Mouse (Mus musculus) embryonic facial prominence, embryonic 12.5 days (tissue): ENCODE measurements around the gene Gbx2. TPM values are rescaled to one million over a fixed set of nuclear protein-coding genes. Genes with fewer than 3 reads are reported as not detected.
A peak's percentile ranks its signal among the peaks of the same experiment; 100 is the strongest.

Source experiments
- ATAC-seq: fragments of 200-750 bp; cut with Nextera tagmentation; 2 replicates; pipeline ENCODE4 v1.8.0; 2017; ENCODE audit not compliant: insufficient number of reproducible peaks, insufficient read depth, low FRiP score, low TSS enrichment
- H3K27ac ChIP-seq: fragments of 300-500 bp; sonication (generic); 2 replicates; pipeline ENCODE4 v1.5.1; 2016; ENCODE audit warnings: mild to moderate bottlenecking
- H3K27me3 ChIP-seq: fragments of 300-500 bp; sonication (generic); 2 replicates; pipeline ENCODE4 v1.6.1; 2016; ENCODE audit warnings: mild to moderate bottlenecking, moderate library complexity
- H3K36me3 ChIP-seq: fragments of 300-500 bp; sonication (generic); 2 replicates; pipeline ENCODE4 v1.6.1; 2016; ENCODE audit warnings: mild to moderate bottlenecking
- H3K4me1 ChIP-seq: fragments of 300-500 bp; sonication (generic); 2 replicates; pipeline ENCODE4 v1.6.1; 2016
- H3K4me2 ChIP-seq: fragments of 300-500 bp; sonication (generic); replicated peaks from 2 replicates; pipeline ENCODE4 v1.6.1; 2016; ENCODE audit warnings: mild to moderate bottlenecking, moderate library complexity
- H3K4me3 ChIP-seq: fragments of 300-500 bp; sonication (generic); 2 replicates; pipeline ENCODE4 v1.5.1; 2016; ENCODE audit warnings: mild to moderate bottlenecking
- H3K9ac ChIP-seq: fragments of 300-500 bp; sonication (generic); 2 replicates; pipeline ENCODE4 v1.6.1; 2016; ENCODE audit warnings: mild to moderate bottlenecking, moderate library complexity
- H3K9me3 ChIP-seq: fragments of 300-500 bp; sonication (generic); 2 replicates; pipeline ENCODE4 v1.6.1; 2016; ENCODE audit warnings: mild to moderate bottlenecking, moderate library complexity
- WGBS: fragments of 180-500 bp; shearing (Covaris S2); methylation state at CpG from one replicate; pipeline ENCODE4 v1.1.7; 2016; 5-methylcytosine and 5-hydroxymethylcytosine counted together
- polyA plus RNA-seq: library from polyadenylated mRNA; unstranded; fragments of >200 nt; fragmentation: Nextera tagmentation; extraction: Ambion mirVana; gene quantifications from 2 replicates; pipeline ENCODE4 v1.2.1, GENCODE M21; 2016

Gene Gbx2
- polyA plus RNA-seq, 1 experiment from 2014 or later = 2.2 TPM

DNA sequence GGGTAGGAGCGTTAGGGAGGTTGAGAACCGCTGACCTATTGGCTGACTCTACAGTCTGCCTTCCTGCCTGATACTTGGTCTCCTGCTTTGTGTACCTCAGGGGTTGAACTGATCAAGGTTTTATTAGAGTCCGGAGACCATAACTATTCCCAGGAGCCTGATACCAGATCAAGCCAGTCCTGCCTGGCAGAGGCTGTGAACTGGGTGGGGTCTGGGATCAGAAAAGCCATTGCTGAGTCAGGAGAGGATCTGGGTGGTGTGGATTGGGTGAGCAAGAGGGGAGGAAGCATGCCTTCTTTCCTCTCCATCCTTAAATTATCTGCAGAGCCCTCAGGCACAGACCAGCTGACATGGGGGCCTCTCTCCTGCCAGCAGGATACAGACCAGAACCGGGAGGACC is 28.4 kb upstream of the Gbx2 start:
- Histone ChIP-seq H3K4me2 (no peak overlapping the region), H3K9ac (no peak overlapping the region), H3K36me3 (no peaks in the 10 kb centered on the region), H3K27me3 (peaks cover 34% of the 10 kb centered on the region), H3K27ac (no peak overlapping the region), H3K4me3 (no peak overlapping the region), H3K9me3 (no peaks in the 10 kb centered on the region), H3K4me1 (peaks cover 10% of the 10 kb centered on the region; the same call in 1 of the 2 replicates)
- no peak for ATAC-seq
- 71% methylated on average over 4 of the region's 4 CpGs for WGBS

DNA sequence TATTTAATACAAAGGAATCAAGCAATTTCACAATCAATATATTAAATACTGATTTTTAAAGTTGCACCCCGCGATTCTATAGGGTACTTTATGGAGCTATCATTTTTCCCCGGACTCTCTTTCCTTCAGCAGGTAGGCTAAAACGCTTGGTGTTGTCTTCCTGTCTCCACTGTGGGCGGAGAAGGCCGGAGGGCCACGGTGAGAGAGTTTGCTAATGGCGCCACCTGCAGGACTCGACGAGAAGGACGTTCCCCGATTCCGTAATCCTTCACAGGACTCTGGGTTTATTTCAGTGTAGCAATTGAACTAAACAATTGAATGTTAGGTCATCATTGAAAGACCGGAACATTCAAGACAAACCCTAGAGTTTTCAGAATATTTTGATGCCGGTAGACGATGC is 12.2 kb upstream of the Gbx2 start:
- no peak overlapping the region for H3K9ac ChIP-seq
- no peaks in the 10 kb centered on the region for H3K9me3 ChIP-seq
- 4% methylated on average over 16 of the region's 16 CpGs for WGBS
- peaks cover 74% of the 10 kb centered on the region for H3K27me3 ChIP-seq
- no peaks in the 10 kb centered on the region for H3K36me3 ChIP-seq
- no peak overlapping the region for H3K27ac ChIP-seq
- no peak overlapping the region for H3K4me2 ChIP-seq
- no peak overlapping the region for H3K4me3 ChIP-seq
- no peak for ATAC-seq
- peaks cover 11% of the 10 kb centered on the region; the same call in 1 of the 2 replicates for H3K4me1 ChIP-seq

GRCm38 (mm10) chr1:89942395-89942976 is 11.5 kb upstream of the Gbx2 start:
- no peaks in the 10 kb centered on the region for H3K36me3 ChIP-seq
- H3K4me3 ChIP-seq = no peak overlapping the region
- 2% methylated on average over 15 of the region's 15 CpGs for WGBS
- H3K4me1 ChIP-seq = peaks cover 11% of the 10 kb centered on the region; the same call in 1 of the 2 replicates
- H3K27me3 ChIP-seq = peaks cover 75% of the 10 kb centered on the region
- H3K27ac ChIP-seq = no peak overlapping the region
- no peaks in the 10 kb centered on the region for H3K9me3 ChIP-seq
- no peak overlapping the region for H3K9ac ChIP-seq
- ATAC-seq = no peak
- H3K4me2 ChIP-seq = peak overlapping the region; percentile 61

DNA sequence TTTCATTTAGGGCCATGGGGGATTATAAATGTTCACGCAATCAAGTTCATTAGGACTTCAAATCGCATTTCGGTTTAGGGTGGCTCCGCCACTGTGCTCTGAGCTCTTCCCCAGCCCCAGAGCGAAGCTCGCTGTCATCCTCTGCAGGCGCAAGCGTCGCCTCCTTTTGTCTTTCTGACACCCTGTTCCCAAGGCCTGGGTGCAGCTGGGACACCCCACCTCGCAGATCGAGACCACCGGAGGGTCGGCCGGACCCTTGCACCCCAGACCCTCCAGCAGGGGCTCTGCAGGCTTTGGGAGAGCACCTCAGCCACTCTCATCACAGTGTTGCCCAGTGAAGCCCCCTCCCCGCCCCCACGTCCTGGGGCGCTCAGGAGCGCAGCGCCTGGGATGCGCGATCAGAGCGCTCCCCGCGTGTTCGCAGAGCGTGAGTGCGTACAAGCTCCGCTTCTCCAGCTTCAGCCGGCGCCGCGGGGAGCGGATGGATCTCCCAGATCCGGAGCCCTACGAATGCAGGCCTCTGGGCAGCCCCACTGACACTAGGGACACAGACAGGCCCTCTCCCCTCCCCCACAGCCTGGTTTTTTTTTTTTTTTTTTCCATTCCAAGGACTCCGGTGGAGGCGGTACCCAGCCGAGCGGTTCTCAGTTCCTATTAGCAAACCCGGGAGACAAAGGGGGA is 10.9 kb upstream of the Gbx2 start:
- Histone ChIP-seq H3K4me2 (peak overlapping the region; percentile 61), H3K9ac (no peak overlapping the region; the same call in 1 of the 2 replicates), H3K4me1 (peaks cover 11% of the 10 kb centered on the region; the same call in 1 of the 2 replicates), H3K27me3 (peaks cover 76% of the 10 kb centered on the region), H3K4me3 (peak overlapping the region; percentile 33), H3K27ac (no peak overlapping the region), H3K36me3 (no peaks in the 10 kb centered on the region), H3K9me3 (no peaks in the 10 kb centered on the region)
- ATAC-seq = no peak
- under 1% methylated on average over 40 of the region's 40 CpGs for WGBS

DNA sequence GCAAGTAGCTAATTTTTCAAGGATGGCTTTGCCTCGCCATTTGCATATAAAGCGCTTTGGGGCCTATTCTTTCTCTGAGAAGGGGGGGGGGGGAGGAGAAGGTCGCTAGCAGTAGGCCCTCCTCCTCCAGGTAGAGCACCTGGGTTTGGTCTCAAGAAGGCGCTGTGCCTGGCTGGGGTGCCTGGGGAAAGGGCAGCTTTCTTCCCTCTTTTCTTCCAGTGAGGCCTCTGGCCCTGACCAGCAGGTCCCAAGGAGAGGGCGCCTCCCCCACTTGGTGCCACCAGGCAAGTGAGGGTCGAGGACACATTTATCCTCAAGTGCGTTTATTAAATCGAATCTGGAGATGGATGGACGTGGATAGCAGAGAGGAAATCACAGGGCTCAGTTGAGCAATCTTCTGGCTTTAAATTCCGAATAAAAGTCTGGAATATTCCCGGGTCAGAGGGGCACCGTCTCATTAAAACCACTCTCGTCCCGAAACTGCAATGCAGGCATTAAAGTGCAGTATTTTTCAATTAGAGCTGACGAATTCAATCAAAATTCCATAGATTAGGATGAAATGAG is 10.1 kb upstream of the Gbx2 start:
- Histone ChIP-seq H3K9ac (no peak overlapping the region), H3K4me1 (peaks cover 12% of the 10 kb centered on the region; the same call in 1 of the 2 replicates), H3K4me2 (no peak overlapping the region), H3K27ac (no peak overlapping the region), H3K4me3 (no peak overlapping the region), H3K27me3 (peaks cover 81% of the 10 kb centered on the region), H3K9me3 (no peaks in the 10 kb centered on the region), H3K36me3 (no peaks in the 10 kb centered on the region)
- no peak for ATAC-seq
- 8% methylated on average over 15 of the region's 15 CpGs for WGBS

- Histone ChIP-seq H3K36me3 (no peaks in the 10 kb centered on the region), H3K4me1 (peaks cover 20% of the 10 kb centered on the region; the same call in 1 of the 2 replicates), H3K4me3 (0 out of 2 replicates have a peak overlapping the region, but pooled peaks have one; percentile 12), H3K4me2 (peak overlapping the region; percentile 27), H3K9ac (no peak overlapping the region), H3K27me3 (peaks cover 85% of the 10 kb centered on the region), H3K27ac (no peak overlapping the region), H3K9me3 (no peaks in the 10 kb centered on the region)
- whole genome bisulfite sequencing = 3% methylated on average over 34 of the region's 34 CpGs
- no peak for ATAC-seq
Measured at GRCm38 (mm10) chr1:89939981-89940726, 9.2 kb upstream of the Gbx2 start.

DNA sequence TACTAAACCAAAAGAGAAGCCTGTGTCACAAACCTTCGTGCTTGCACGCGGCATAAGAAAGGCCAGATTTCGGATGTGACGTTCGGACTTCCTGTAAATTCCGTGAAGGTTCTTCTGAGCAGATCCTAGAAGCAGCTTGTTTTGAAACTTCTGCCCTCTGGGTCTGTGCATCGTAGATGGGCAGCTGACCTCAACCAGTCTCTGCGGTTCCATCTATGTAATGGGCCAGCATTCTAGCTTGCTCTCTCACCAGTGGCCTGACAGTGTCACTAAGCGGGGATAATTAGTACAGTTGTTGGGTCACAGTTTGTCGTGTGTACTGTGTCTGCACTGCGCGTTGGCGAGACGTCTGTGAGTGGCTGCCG is 8.6 kb upstream of the Gbx2 start:
- Histone ChIP-seq H3K4me1 (peaks cover 20% of the 10 kb centered on the region; the same call in 1 of the 2 replicates), H3K9ac (no peak overlapping the region), H3K4me3 (no peak overlapping the region), H3K9me3 (no peaks in the 10 kb centered on the region), H3K27me3 (peaks cover 82% of the 10 kb centered on the region), H3K4me2 (no peak overlapping the region), H3K27ac (no peak overlapping the region), H3K36me3 (no peaks in the 10 kb centered on the region)
- no peak for ATAC-seq
- WGBS = 21% methylated on average over 16 of the region's 16 CpGs

GRCm38 (mm10) chr1:89938884-89939595 is 8.1 kb upstream of the Gbx2 start:
- Histone ChIP-seq H3K9ac (no peak overlapping the region), H3K36me3 (no peaks in the 10 kb centered on the region), H3K27me3 (peaks cover 81% of the 10 kb centered on the region), H3K9me3 (no peaks in the 10 kb centered on the region), H3K4me2 (no peak overlapping the region), H3K27ac (no peak overlapping the region), H3K4me1 (peaks cover 22% of the 10 kb centered on the region; the same call in 1 of the 2 replicates), H3K4me3 (no peak overlapping the region)
- WGBS = 21% methylated on average over 16 of the region's 16 CpGs
- no peak for ATAC-seq

DNA sequence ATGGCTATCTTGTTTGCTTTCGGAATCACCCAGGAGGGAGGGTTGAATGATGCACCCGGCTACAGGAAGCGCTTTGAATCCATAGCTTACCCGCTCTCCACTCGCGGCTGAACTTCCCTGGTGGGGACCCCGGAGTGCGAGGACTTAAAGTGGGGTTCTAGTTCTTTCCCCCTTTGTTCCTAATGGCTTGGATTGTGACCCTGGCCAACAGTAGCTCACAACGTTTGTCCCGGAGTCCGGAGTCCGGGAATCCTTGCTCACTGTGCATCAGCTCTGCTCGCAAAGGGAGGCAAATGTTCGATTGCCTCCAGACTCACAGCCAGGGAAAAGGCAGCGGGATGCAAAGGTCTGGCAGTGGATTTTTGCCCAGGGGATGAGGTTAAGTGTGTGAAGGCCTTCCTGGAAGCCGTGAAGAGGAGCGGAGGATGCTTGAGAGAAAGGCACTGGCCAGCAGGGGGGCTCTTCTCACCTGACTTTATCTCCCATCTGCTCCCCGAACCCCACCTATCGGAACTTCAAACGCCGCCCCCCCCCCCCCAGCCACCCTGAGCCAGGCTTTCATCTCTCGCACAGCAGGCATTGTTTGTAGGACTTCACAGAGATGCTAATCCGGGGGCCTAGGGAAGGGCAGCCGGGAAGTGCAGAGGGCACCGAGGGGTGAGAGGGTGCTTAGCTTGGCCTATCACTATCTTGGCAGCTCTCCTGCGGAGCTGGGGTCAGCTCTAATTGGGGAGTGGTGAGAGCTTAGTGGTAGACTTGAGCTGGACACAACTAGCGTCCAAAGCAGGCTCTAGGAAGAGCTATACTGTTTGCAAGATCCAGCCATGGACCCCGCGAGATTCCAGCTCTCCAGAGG is 4.7 kb upstream of the Gbx2 start:
- no peak overlapping the region for H3K4me3 ChIP-seq
- peaks cover 84% of the 10 kb centered on the region for H3K27me3 ChIP-seq
- H3K4me2 ChIP-seq = peak overlapping the region; percentile 15; the same call in 1 of the 2 replicates

GRCm38 (mm10) chr1:89934316-89935260 is 3.6 kb upstream of the Gbx2 start:
- no peak overlapping the region for H3K4me2 ChIP-seq
- H3K27me3 ChIP-seq = peaks cover 86% of the 10 kb centered on the region
- no peak overlapping the region for H3K9ac ChIP-seq
- H3K9me3 ChIP-seq = no peaks in the 10 kb centered on the region
- H3K27ac ChIP-seq = no peak overlapping the region
- no peak overlapping the region for H3K4me3 ChIP-seq
- H3K36me3 ChIP-seq = no peaks in the 10 kb centered on the region
- WGBS = 2% methylated on average over 19 of the region's 19 CpGs
- peaks cover 31% of the 10 kb centered on the region for H3K4me1 ChIP-seq
- no peak for ATAC-seq

More for the DNA sequence above, 4.7 kb upstream of the Gbx2 start:
- no peaks in the 10 kb centered on the region for H3K36me3 ChIP-seq
- H3K4me1 ChIP-seq = peaks cover 25% of the 10 kb centered on the region
- no peak overlapping the region; the same call in 1 of the 2 replicates for H3K9ac ChIP-seq
- H3K9me3 ChIP-seq = no peaks in the 10 kb centered on the region
- ATAC-seq = no peak
- H3K27ac ChIP-seq = no peak overlapping the region
- 1% methylated on average over 29 of the region's 29 CpGs for WGBS
